Mouse (Mus musculus) lung, embryonic 16.5 days (tissue): ENCODE measurements around the gene Galnt7. TPM values are rescaled to one million over a fixed set of nuclear protein-coding genes. Genes with fewer than 3 reads are reported as not detected.

ENCODE experiments used
- ATAC-seq: fragments of 200-750 bp; cut with Nextera tagmentation; 2 replicates; pipeline ENCODE4 v1.8.0; 2017; ENCODE audit warnings: low read depth, mild to moderate bottlenecking, moderate library complexity
- H3K27ac ChIP-seq: fragments of 300-500 bp; sonication (generic); 2 replicates; pipeline ENCODE4 v1.5.1; 2014; ENCODE audit warnings: mild to moderate bottlenecking, control low read depth, low read length
- H3K27me3 ChIP-seq: fragments of 300-500 bp; sonication (generic); 2 replicates; pipeline ENCODE4 v1.6.1; 2014; ENCODE audit warnings: low read depth, low read length, mixed read lengths; ENCODE audit not compliant: control insufficient read depth, insufficient read depth
- H3K36me3 ChIP-seq: fragments of 300-500 bp; sonication (generic); 2 replicates; pipeline ENCODE4 v1.6.1; 2014; ENCODE audit warnings: low read length; ENCODE audit not compliant: control insufficient read depth, insufficient read depth
- H3K4me1 ChIP-seq: fragments of 300-500 bp; sonication (generic); replicated peaks from 2 replicates; pipeline ENCODE4 v1.6.1; 2014; ENCODE audit warnings: low read length, mixed read lengths; ENCODE audit not compliant: control insufficient read depth, insufficient read depth
- H3K4me2 ChIP-seq: fragments of 300-500 bp; sonication (generic); 2 replicates; pipeline ENCODE4 v1.6.1; 2014; ENCODE audit warnings: low read depth, low read length, control low read depth
- H3K4me3 ChIP-seq: fragments of 300-500 bp; sonication (generic); 2 replicates; pipeline ENCODE4 v1.5.1; 2014; ENCODE audit warnings: mild to moderate bottlenecking, low read length, control low read depth
- H3K9ac ChIP-seq: fragments of 300-500 bp; sonication (generic); 2 replicates; pipeline ENCODE4 v1.6.1; 2014; ENCODE audit warnings: low read length, control low read depth
- H3K9me3 ChIP-seq: fragments of 300-500 bp; sonication (generic); 2 replicates; pipeline ENCODE4 v1.6.1; 2016; ENCODE audit warnings: low read length; ENCODE audit not compliant: control insufficient read depth
- WGBS: fragments of 180-500 bp; shearing (Covaris S2); extraction: QIAGEN DNeasy Blood & Tissue Kit; methylation state at CpG from one replicate; pipeline ENCODE4 v1.1.7; 2014; 5-methylcytosine and 5-hydroxymethylcytosine counted together
- polyA plus RNA-seq: library from polyadenylated mRNA; unstranded; fragments of >200 nt; fragmentation: Nextera tagmentation; extraction: Ambion mirVana; gene quantifications from 2 replicates; pipeline ENCODE4 v1.2.1, GENCODE M21; 2015

Gene Galnt7
- polyA plus RNA-seq, 1 experiment from 2014 or later = 11.2 TPM

DNA sequence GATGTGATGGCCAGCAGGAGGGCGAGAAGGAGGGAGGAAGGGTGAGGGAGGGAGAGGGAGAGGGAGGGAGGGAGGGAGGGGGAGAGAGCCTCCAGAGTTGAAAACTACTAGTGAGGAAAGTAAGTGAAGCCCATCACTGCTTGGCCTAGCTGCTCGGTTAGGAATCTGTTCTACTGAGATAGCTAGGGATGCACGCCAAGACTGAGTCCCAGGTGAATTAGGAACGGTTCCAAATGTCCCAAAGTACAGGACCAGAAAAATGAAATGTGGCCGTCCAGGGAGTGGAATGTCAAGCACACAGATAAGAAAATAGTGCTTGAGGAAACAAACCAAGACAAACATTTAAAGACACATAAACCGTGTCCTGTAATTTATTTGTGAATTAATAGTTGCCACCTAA, 87.8 kb downstream of the Galnt7 start:
- WGBS = 47% methylated on average over 6 of the region's 6 CpGs
- no peaks in the 10 kb centered on the region for H3K4me1 ChIP-seq
- H3K4me2 ChIP-seq = no peak overlapping the region
- H3K27ac ChIP-seq = no peak overlapping the region
- H3K4me3 ChIP-seq = no peak overlapping the region
- H3K27me3 ChIP-seq = no peaks in the 10 kb centered on the region
- no peak overlapping the region for H3K9ac ChIP-seq
- H3K36me3 ChIP-seq = no peaks in the 10 kb centered on the region
- H3K9me3 ChIP-seq = no peaks in the 10 kb centered on the region
- ATAC-seq = no peak

DNA sequence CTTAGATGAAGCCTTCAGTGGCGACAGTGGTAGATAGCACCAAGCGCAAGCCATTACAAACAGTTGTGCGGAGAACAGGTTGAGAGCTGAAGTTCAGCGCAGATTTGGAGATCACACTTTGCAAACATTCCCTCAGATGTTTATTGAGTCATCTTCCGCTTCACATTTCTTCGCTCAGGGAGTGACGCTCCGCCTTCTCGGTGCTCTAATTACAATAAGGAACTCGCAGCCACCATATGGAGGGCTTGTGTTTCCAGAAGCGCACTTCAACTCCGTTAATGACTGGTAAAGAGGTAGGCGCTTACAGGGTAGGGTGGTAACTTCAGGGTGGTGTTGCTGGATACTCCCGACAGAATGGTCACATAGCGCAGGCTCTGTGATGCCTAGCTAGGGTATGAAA, 89.1 kb downstream of the Galnt7 start:
- Histone ChIP-seq H3K9me3 (no peaks in the 10 kb centered on the region), H3K4me3 (no peak overlapping the region), H3K4me1 (no peaks in the 10 kb centered on the region), H3K27ac (no peak overlapping the region), H3K27me3 (no peaks in the 10 kb centered on the region), H3K4me2 (no peak overlapping the region), H3K36me3 (no peaks in the 10 kb centered on the region), H3K9ac (no peak overlapping the region)
- no peak for ATAC-seq
- WGBS = 82% methylated on average over 15 of the region's 15 CpGs

DNA sequence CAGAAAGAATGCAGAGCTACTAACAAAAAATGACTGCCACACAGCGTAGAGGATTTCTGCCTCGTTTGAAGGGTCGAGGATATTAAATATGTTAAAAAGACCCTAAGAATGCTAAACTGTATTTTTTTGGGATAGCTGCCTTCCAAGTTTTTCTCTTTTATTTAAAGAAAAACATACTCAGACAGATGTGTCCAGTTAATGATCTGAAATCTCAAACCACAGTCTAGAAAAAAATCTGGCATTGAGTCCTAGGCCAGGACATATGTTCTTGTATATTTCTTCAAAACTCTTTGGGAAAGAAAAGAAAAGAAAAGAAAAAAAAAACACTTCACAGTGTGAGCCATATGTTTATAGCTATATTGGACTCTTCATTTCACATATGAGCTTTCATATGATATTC, 90.1 kb downstream of the Galnt7 start:
- no peak overlapping the region for H3K27ac ChIP-seq
- 48% methylated on average over 3 of the region's 3 CpGs for WGBS
- no peak for ATAC-seq

GRCm38 (mm10) chr8:57560926-57561325, 91.9 kb downstream of the Galnt7 start:
- no peak for ATAC-seq

More for the DNA sequence above, 90.1 kb downstream of the Galnt7 start:
- no peak overlapping the region for H3K9ac ChIP-seq
- H3K36me3 ChIP-seq = no peaks in the 10 kb centered on the region
- H3K4me2 ChIP-seq = no peak overlapping the region
- no peak overlapping the region for H3K4me3 ChIP-seq
- no peaks in the 10 kb centered on the region for H3K9me3 ChIP-seq
- no peaks in the 10 kb centered on the region for H3K27me3 ChIP-seq
- no peaks in the 10 kb centered on the region for H3K4me1 ChIP-seq

DNA sequence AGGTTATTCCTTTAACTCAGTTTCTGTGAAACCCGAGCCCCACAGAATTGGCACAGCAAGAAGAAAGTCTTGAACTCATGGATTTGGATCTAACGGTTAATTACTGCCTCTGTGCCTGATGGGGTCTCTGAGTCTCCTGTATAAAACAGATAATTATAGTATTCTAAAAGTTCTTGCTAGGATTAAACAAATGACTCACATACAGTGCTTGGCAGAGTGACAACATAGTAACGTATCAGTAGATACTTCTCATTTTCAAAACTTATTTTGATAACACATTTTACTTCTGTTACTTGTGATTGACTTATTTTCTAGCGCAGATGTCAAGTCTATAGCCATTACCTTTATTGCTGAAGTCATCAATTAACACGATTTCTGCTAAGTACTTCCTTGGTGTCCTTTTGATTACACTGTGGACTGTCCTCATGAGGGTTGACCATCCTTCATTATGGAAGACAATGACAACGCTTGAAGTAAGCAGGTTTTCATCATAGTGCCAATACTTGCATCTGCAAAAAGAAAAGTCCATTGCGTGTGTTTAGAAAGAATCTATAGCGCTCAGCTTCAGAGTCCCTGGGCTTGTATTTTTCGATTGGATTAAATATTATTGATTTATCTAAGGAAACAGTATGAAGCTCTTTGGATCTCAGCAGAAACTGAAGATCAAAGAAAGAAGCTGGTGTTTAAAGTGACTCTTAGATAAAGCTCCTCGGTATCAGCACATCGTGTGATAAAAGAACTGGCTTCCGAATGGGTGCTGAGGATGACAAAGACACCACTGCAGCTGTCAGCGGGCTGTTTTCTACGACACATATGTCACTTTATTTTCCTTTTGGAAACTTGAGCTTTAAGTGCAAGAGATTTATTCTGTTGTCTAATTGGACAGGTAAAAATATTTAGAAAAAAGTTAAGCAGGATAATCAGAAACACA, 100.5 kb downstream of the Galnt7 start:
- no peak for ATAC-seq
- Histone ChIP-seq H3K9ac (no peak overlapping the region), H3K4me2 (no peak overlapping the region), H3K4me1 (no peaks in the 10 kb centered on the region), H3K4me3 (no peak overlapping the region), H3K9me3 (no peaks in the 10 kb centered on the region), H3K36me3 (no peaks in the 10 kb centered on the region), H3K27me3 (no peaks in the 10 kb centered on the region), H3K27ac (no peak overlapping the region)
- 70% methylated on average over 14 of the region's 14 CpGs for WGBS

More at GRCm38 (mm10) chr8:57560926-57561325, 91.9 kb downstream of the Galnt7 start:
- Histone ChIP-seq H3K36me3 (no peaks in the 10 kb centered on the region), H3K9me3 (no peaks in the 10 kb centered on the region), H3K4me3 (no peak overlapping the region), H3K4me2 (no peak overlapping the region), H3K27me3 (no peaks in the 10 kb centered on the region), H3K4me1 (no peaks in the 10 kb centered on the region), H3K9ac (no peak overlapping the region), H3K27ac (no peak overlapping the region)
- WGBS = 81% methylated on average over 9 of the region's 9 CpGs

- no peak overlapping the region for H3K4me2 ChIP-seq
- H3K4me3 ChIP-seq = no peak overlapping the region
- H3K4me1 ChIP-seq = no peaks in the 10 kb centered on the region
- H3K27ac ChIP-seq = no peak overlapping the region
- 35% methylated on average over 12 of the region's 12 CpGs for WGBS
- H3K36me3 ChIP-seq = no peaks in the 10 kb centered on the region
- no peaks in the 10 kb centered on the region for H3K9me3 ChIP-seq
- H3K9ac ChIP-seq = no peak overlapping the region
- H3K27me3 ChIP-seq = no peaks in the 10 kb centered on the region
- no peak for ATAC-seq
Measured at GRCm38 (mm10) chr8:57547581-57547980, 105.3 kb downstream of the Galnt7 start.

- H3K27ac ChIP-seq = no peak overlapping the region
- H3K4me2 ChIP-seq = no peak overlapping the region
- no peak overlapping the region for H3K9ac ChIP-seq
- H3K9me3 ChIP-seq = no peaks in the 10 kb centered on the region
- WGBS = 76% methylated on average over 3 of the region's 3 CpGs
- H3K27me3 ChIP-seq = no peaks in the 10 kb centered on the region
- H3K4me1 ChIP-seq = no peaks in the 10 kb centered on the region
- H3K36me3 ChIP-seq = no peaks in the 10 kb centered on the region
- no peak overlapping the region for H3K4me3 ChIP-seq
- ATAC-seq = no peak
Measured at GRCm38 (mm10) chr8:57546834-57547233, 106.0 kb downstream of the Galnt7 start.

- Histone ChIP-seq H3K9ac (no peak overlapping the region), H3K27me3 (no peaks in the 10 kb centered on the region), H3K4me3 (no peak overlapping the region), H3K4me1 (no peaks in the 10 kb centered on the region), H3K4me2 (no peak overlapping the region), H3K9me3 (no peaks in the 10 kb centered on the region), H3K36me3 (no peaks in the 10 kb centered on the region), H3K27ac (no peak overlapping the region)
- ATAC-seq = no peak
- WGBS = 79% methylated on average over 3 of the region's 3 CpGs
Measured at GRCm38 (mm10) chr8:57546401-57546800, 106.4 kb downstream of the Galnt7 start.

- H3K4me3 ChIP-seq = no peak overlapping the region
- H3K4me2 ChIP-seq = no peak overlapping the region
- H3K27me3 ChIP-seq = no peaks in the 10 kb centered on the region
- no peak for ATAC-seq
- H3K9me3 ChIP-seq = no peaks in the 10 kb centered on the region
- H3K9ac ChIP-seq = no peak overlapping the region
- H3K36me3 ChIP-seq = no peaks in the 10 kb centered on the region
- H3K4me1 ChIP-seq = no peaks in the 10 kb centered on the region
- WGBS = 82% methylated on average over 9 of the region's 9 CpGs
- no peak overlapping the region for H3K27ac ChIP-seq
Measured at GRCm38 (mm10) chr8:57541405-57541804, 111.4 kb downstream of the Galnt7 start.
